Mouse (Mus musculus): ENCODE measurements around the gene Urb2. TPM values are rescaled to one million over a fixed set of nuclear protein-coding genes. Genes with fewer than 3 reads are reported as not detected.

Urb2 gene
- total and polyA plus RNA-seq, 3 experiments, result 26.4 to 33.9 (median 27.9) TPM

DNA sequence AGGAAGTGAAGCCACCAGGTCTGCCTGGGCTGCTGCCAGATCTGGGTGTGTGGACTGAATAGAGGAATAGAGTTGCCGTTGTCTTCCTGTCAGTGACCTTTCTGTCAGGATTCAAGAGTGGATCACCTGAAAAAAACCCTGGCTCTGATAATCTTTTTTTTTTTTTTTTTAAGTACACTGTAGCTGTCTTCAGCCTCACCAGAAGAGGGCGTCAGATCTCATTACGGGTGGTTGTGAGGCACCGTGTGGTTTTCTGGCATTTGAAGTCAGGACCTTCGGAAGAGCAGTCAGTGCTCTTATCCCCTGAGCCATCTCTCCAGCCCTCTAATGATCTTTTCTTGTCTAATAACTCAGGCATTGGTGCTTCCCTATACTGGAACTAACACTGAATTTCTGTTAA is 12.1 kb downstream of the Urb2 start:
- Histone ChIP-seq H3K4me3 (replicated peaks in 1 of 3; ENCODE audit: low read depth in 2 of 3, low read length in 2 of 3, poor library complexity in 1 of 3) (no peak overlapping the region), H3K36me3 (replicated peaks in 1 of 2; ENCODE audit: control insufficient read depth in 1 of 2, insufficient read depth in 1 of 2, low read length in 1 of 2) (peaks cover 71 to 94% of the 10 kb centered on the region in 2 experiments), H3K9me3 (replicated peaks; ENCODE audit: low read length) (no peaks in the 10 kb centered on the region), H3K79me2 (replicated peaks; ENCODE audit: control insufficient read depth, extremely low read depth, insufficient read depth, poor library complexity, severe bottlenecking) (peaks cover 17% of the 10 kb centered on the region), H3K9ac (ENCODE audit: insufficient read depth, low read depth) (no peak overlapping the region), H3K4me2 (ENCODE audit: insufficient read depth, low read depth, poor library complexity, severe bottlenecking) (no peak overlapping the region), H3K27me3 (replicated peaks) (no peaks in the 10 kb centered on the region), H3K27ac (ENCODE audit: insufficient read depth, low read depth) (no peak overlapping the region), H3K4me1 (ENCODE audit: control insufficient read depth in 1 of 2, insufficient read depth in 2 of 2) (peaks cover 0 to 22% of the 10 kb centered on the region in 2 experiments; a peak in 1 of 4 replicates)
- dilution Hi-C loops (cut with MboI; ENCODE audit: extremely low pct_ligation_motif_present, extremely low pct_unique_long_range_greater_than_20kb, low sequenced_read_pairs) (no loop called here), in situ Hi-C loops (cut with MboI; ENCODE audit: low pct_ligation_motif_present, low pct_unique_long_range_greater_than_20kb, low sequenced_read_pairs) (no loop called here)
- no peak for DNase-seq (ENCODE audit: extremely low read depth)
- TF ChIP-seq HCFC1 (IDR thresholded peaks at IDR 0.05; ENCODE audit: low read depth, low read length) (no peak), NELFE (IDR thresholded peaks at IDR 0.05; ENCODE audit: low read depth, low read length) (no peak), CTCF (conservative IDR thresholded peaks at IDR 0.05 in 1 of 2, IDR thresholded peaks at IDR 0.05 in 1 of 2; ENCODE audit: low read depth in 2 of 2, low read length in 2 of 2) (peak in 1 of 2 experiments; percentile 31; a peak in 1 of 4 replicates), BHLHE40 (IDR thresholded peaks at IDR 0.05; ENCODE audit: low read depth, low read length) (no peak), CHD2 (IDR thresholded peaks at IDR 0.05; ENCODE audit: low read length) (no peak), MAZ (IDR thresholded peaks at IDR 0.05; ENCODE audit: low read depth, low read length) (no peak), ZNF384 (IDR thresholded peaks at IDR 0.05; ENCODE audit: low read depth, low read length) (peak; percentile 83), MXI1 (IDR thresholded peaks at IDR 0.05; ENCODE audit: low read depth, low read length) (no peak), MAFK (IDR thresholded peaks at IDR 0.05; ENCODE audit: insufficient replicate concordance, low read length) (no peak), ELF1 (IDR thresholded peaks at IDR 0.05; ENCODE audit: low read depth, low read length) (no peak), UBTF (IDR thresholded peaks at IDR 0.05; ENCODE audit: low read depth, low read length) (no peak)

DNA sequence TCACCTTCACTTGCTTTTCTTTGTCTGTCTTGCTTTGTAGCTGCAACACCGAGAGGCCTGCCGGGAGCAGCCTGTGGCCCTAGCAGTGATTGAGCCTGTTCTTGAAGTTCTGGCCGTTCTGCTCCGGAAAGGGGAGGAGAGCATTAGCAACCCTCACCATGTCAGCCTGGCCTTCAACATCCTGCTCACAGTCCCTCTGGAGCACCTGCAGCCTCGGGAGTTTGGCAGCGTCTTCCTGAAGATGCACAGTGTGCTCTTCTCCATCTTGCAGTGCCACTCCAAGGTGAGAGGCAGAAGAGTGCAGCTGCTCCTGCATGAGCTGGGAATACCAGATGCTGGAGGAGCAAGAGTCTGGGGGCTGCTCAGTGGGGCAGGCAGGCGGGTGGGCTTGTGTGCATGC is 16.8 kb downstream of the Urb2 start:
- Histone ChIP-seq H3K9ac (ENCODE audit: insufficient read depth, low read depth) (no peak overlapping the region), H3K27me3 (replicated peaks) (no peaks in the 10 kb centered on the region), H3K4me2 (ENCODE audit: insufficient read depth, low read depth, poor library complexity, severe bottlenecking) (no peak overlapping the region), H3K36me3 (replicated peaks in 1 of 2; ENCODE audit: control insufficient read depth in 1 of 2, insufficient read depth in 1 of 2, low read length in 1 of 2) (peaks cover 77 to 92% of the 10 kb centered on the region in 2 experiments), H3K9me3 (replicated peaks; ENCODE audit: low read length) (no peaks in the 10 kb centered on the region), H3K27ac (ENCODE audit: insufficient read depth, low read depth) (no peak overlapping the region), H3K4me1 (ENCODE audit: control insufficient read depth in 1 of 2, insufficient read depth in 2 of 2) (no peaks in the 10 kb centered on the region), H3K79me2 (replicated peaks; ENCODE audit: control insufficient read depth, extremely low read depth, insufficient read depth, poor library complexity, severe bottlenecking) (peaks cover 1% of the 10 kb centered on the region; the same call in 1 of the 2 replicates), H3K4me3 (replicated peaks in 1 of 3; ENCODE audit: low read depth in 2 of 3, low read length in 2 of 3, poor library complexity in 1 of 3) (no peak overlapping the region)
- DNase-seq (ENCODE audit: extremely low read depth), result no peak
- in situ Hi-C loops (cut with MboI; ENCODE audit: low pct_ligation_motif_present, low pct_unique_long_range_greater_than_20kb, low sequenced_read_pairs) (no loop called here), dilution Hi-C loops (cut with MboI; ENCODE audit: extremely low pct_ligation_motif_present, extremely low pct_unique_long_range_greater_than_20kb, low sequenced_read_pairs) (no loop called here)
- TF ChIP-seq SIN3A (IDR thresholded peaks at IDR 0.05; ENCODE audit: low read length), result no peak
- no peak for TF ChIP-seq BHLHE40 (IDR thresholded peaks at IDR 0.05; ENCODE audit: low read depth, low read length)
- TF ChIP-seq MYC (IDR thresholded peaks at IDR 0.05; ENCODE audit: low read depth, low read length), result no peak
- no peak for TF ChIP-seq ZKSCAN1 (IDR thresholded peaks at IDR 0.05; ENCODE audit: borderline replicate concordance, low read depth, low read length)
- no peak for TF ChIP-seq TCF12 (IDR thresholded peaks at IDR 0.05; ENCODE audit: low read depth, low read length)
- TF ChIP-seq MAZ (IDR thresholded peaks at IDR 0.05; ENCODE audit: low read depth, low read length), result no peak
- no peak for TF ChIP-seq POLR2A (IDR thresholded peaks at IDR 0.05; ENCODE audit: low read depth, low read length)
- TF ChIP-seq MAX (IDR thresholded peaks at IDR 0.05; ENCODE audit: low read length), result no peak
- TF ChIP-seq ELF1 (IDR thresholded peaks at IDR 0.05; ENCODE audit: low read depth, low read length), result no peak
